Mouse (Mus musculus) heart, embryonic 12.5 days (tissue): ENCODE data around the gene Kiz. TPM values are rescaled to one million over a fixed set of nuclear protein-coding genes. Genes with fewer than 3 reads are reported as not detected.

Source experiments
- ATAC-seq: fragments of 200-750 bp; cut with Nextera tagmentation; 2 replicates; pipeline ENCODE4 v1.8.0; 2017; ENCODE audit warnings: moderate TSS enrichment, moderate library complexity; ENCODE audit not compliant: insufficient number of reproducible peaks, low FRiP score
- H3K27ac ChIP-seq: fragments of 300-500 bp; sonication (generic); 2 replicates; pipeline ENCODE4 v1.5.1; 2016; ENCODE audit warnings: mild to moderate bottlenecking, moderate library complexity; ENCODE audit not compliant: poor library complexity, severe bottlenecking
- H3K27me3 ChIP-seq: fragments of 300-500 bp; sonication (generic); replicated peaks from 2 replicates; pipeline ENCODE4 v1.6.1; 2016; ENCODE audit warnings: mild to moderate bottlenecking, moderate library complexity
- H3K36me3 ChIP-seq: fragments of 300-500 bp; sonication (generic); 2 replicates; pipeline ENCODE4 v1.6.1; 2016; ENCODE audit warnings: mild to moderate bottlenecking, moderate library complexity
- H3K4me1 ChIP-seq: fragments of 300-500 bp; sonication (generic); replicated peaks from 2 replicates; pipeline ENCODE4 v1.6.1; 2016; ENCODE audit warnings: mild to moderate bottlenecking
- H3K4me2 ChIP-seq: fragments of 300-500 bp; sonication (generic); 2 replicates; pipeline ENCODE4 v1.6.1; 2016; ENCODE audit warnings: mild to moderate bottlenecking, moderate library complexity
- H3K4me3 ChIP-seq: fragments of 300-500 bp; sonication (generic); 2 replicates; pipeline ENCODE4 v1.5.1; 2016; ENCODE audit warnings: mild to moderate bottlenecking
- H3K9ac ChIP-seq: fragments of 300-500 bp; sonication (generic); 2 replicates; pipeline ENCODE4 v1.6.1; 2016; ENCODE audit warnings: mild to moderate bottlenecking, moderate library complexity
- H3K9me3 ChIP-seq: fragments of 300-500 bp; sonication (generic); replicated peaks from 2 replicates; pipeline ENCODE4 v1.6.1; 2016; ENCODE audit warnings: mild to moderate bottlenecking, moderate library complexity
- WGBS: fragments of 180-500 bp; shearing (Covaris S2); methylation state at CpG from one replicate; pipeline ENCODE4 v1.1.7; 2016; 5-methylcytosine and 5-hydroxymethylcytosine counted together
- polyA plus RNA-seq: library from polyadenylated mRNA; unstranded; fragments of >200 nt; fragmentation: Nextera tagmentation; extraction: Ambion mirVana; gene quantifications from 2 replicates; pipeline ENCODE4 v1.2.1, GENCODE M21; 2016

Gene Kiz
- 20.3 and 20.5 TPM in 2 replicates for polyA plus RNA-seq

DNA sequence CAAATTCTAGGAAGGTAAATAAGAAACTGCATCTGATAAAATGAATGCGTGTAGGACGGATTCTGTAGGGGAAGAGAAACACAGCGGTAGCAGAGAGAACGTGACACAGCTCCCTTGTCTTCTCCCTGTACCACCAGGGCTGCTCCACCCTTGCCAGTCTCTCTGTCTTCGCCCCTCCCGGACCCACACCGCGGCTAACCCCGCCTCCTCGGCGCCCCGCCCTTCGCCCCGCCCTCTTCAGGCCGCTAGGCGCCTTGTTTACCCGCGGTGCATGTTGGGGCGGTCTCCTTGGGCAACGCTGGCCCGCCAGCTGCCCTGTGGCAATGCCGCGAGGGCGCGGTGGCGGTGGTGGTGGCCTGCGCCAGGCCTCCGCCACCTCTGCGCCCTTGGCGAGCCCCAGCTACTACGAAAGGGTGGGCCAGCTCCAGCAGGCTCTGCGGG lies at the start of gene Kiz:
Gene Kiz, plus strand, starts transcription at position 266 of the 441 bp plus-strand sequence.
- H3K9me3 ChIP-seq = no peaks in the 10 kb centered on the region
- H3K4me1 ChIP-seq = no peaks in the 10 kb centered on the region
- peak within 1 kb of the TSS; percentile 82 for H3K4me2 ChIP-seq
- peak; percentile 100 for ATAC-seq
- no peaks in the 10 kb centered on the region for H3K27me3 ChIP-seq
- no peaks in the 10 kb centered on the region for H3K36me3 ChIP-seq
- under 1% methylated on average over 32 of the region's 32 CpGs for WGBS
- H3K27ac ChIP-seq = peak within 1 kb of the TSS; percentile 64
- peak within 1 kb of the TSS; percentile 83 for H3K4me3 ChIP-seq
- peak within 1 kb of the TSS; percentile 80 for H3K9ac ChIP-seq

GRCm38 (mm10) chr2:146809706-146810256 lies 45.9 kb upstream of the Kiz start:
- no peak for ATAC-seq
- H3K4me2 ChIP-seq = no peak overlapping the region
- WGBS = 85% methylated on average over 7 of the region's 7 CpGs
- H3K27me3 ChIP-seq = no peaks in the 10 kb centered on the region
- no peak overlapping the region for H3K9ac ChIP-seq
- no peak overlapping the region for H3K27ac ChIP-seq
- no peaks in the 10 kb centered on the region for H3K9me3 ChIP-seq
- no peak overlapping the region for H3K4me3 ChIP-seq
- peaks cover 5% of the 10 kb centered on the region; the same call in 1 of the 2 replicates for H3K4me1 ChIP-seq
- H3K36me3 ChIP-seq = no peaks in the 10 kb centered on the region

GRCm38 (mm10) chr2:146810695-146811094 lies 45.0 kb upstream of the Kiz start:
- no peak for ATAC-seq
- Histone ChIP-seq H3K4me3 (0 out of 2 replicates have a peak overlapping the region, but pooled peaks have one; percentile 17), H3K9me3 (no peaks in the 10 kb centered on the region), H3K9ac (no peak overlapping the region), H3K4me1 (peaks cover 5% of the 10 kb centered on the region; the same call in 1 of the 2 replicates), H3K27me3 (no peaks in the 10 kb centered on the region), H3K36me3 (no peaks in the 10 kb centered on the region), H3K27ac (no peak overlapping the region), H3K4me2 (no peak overlapping the region)
- WGBS = 61% methylated on average over 13 of the region's 13 CpGs

- no peaks in the 10 kb centered on the region for H3K27me3 ChIP-seq
- H3K9me3 ChIP-seq = no peaks in the 10 kb centered on the region
- no peaks in the 10 kb centered on the region for H3K36me3 ChIP-seq
- no peak overlapping the region for H3K4me2 ChIP-seq
- 86% methylated on average over 7 of the region's 7 CpGs for WGBS
- no peak overlapping the region for H3K4me3 ChIP-seq
- H3K4me1 ChIP-seq = no peaks in the 10 kb centered on the region
- no peak overlapping the region for H3K27ac ChIP-seq
- no peak overlapping the region for H3K9ac ChIP-seq
- no peak for ATAC-seq
Observed at GRCm38 (mm10) chr2:146814978-146815377, 40.7 kb upstream of the Kiz start.

DNA sequence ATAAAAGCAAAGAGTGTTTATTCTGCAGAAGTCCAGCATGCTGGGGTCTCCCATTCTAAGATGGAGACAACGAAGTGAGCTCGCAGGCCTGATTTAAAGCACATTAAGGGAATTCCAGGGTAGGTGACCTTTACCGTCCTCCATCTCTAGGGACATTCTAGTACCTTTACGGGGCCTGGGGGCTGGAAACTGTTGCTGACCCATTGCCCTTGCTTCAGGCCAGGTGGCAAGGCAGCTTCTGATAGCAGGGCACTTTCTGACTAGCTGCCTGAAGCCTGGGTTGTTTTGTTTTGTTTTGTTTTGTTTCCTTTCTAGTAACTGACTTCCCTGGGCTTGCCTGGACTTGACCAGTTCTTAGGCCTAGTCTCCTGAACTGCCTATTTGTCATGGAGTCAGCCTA lies 36.6 kb upstream of the Kiz start:
- no peaks in the 10 kb centered on the region for H3K9me3 ChIP-seq
- WGBS = 83% methylated on average over 4 of the region's 4 CpGs
- H3K27ac ChIP-seq = no peak overlapping the region
- no peak for ATAC-seq
- no peaks in the 10 kb centered on the region for H3K27me3 ChIP-seq
- no peaks in the 10 kb centered on the region for H3K36me3 ChIP-seq
- no peak overlapping the region for H3K4me2 ChIP-seq
- H3K4me1 ChIP-seq = peaks cover 11% of the 10 kb centered on the region
- no peak overlapping the region for H3K9ac ChIP-seq
- no peak overlapping the region for H3K4me3 ChIP-seq

DNA sequence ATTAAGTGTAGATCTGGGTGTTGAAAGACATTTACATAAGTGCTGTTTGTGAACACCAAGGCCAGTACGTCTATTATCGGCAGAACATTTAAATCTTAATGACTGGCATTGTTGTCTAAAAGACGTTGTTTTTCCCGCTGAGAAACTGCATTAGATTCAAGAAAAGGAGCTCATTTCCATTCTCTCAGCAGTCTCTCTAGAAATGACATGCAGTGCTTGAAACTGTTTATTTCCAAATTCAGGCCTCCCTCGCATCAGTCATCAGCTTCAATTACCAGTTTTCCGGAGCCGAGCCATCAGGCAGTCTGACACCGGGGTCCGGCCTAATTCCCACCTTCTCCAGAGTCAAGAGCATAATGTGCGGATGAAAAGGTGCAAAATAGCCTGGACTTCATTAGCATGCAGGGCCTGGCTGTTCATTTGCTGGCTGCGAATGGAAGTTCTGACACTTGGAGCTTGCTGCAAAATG lies 32.1 kb upstream of the Kiz start:
- Histone ChIP-seq H3K4me2 (peak overlapping the region; percentile 41), H3K36me3 (no peaks in the 10 kb centered on the region), H3K27me3 (peaks cover 19% of the 10 kb centered on the region), H3K4me3 (no peak overlapping the region), H3K4me1 (peaks cover 11% of the 10 kb centered on the region), H3K9me3 (no peaks in the 10 kb centered on the region), H3K27ac (no peak overlapping the region), H3K9ac (no peak overlapping the region)
- ATAC-seq = no peak
- 31% methylated on average over 11 of the region's 11 CpGs for WGBS

DNA sequence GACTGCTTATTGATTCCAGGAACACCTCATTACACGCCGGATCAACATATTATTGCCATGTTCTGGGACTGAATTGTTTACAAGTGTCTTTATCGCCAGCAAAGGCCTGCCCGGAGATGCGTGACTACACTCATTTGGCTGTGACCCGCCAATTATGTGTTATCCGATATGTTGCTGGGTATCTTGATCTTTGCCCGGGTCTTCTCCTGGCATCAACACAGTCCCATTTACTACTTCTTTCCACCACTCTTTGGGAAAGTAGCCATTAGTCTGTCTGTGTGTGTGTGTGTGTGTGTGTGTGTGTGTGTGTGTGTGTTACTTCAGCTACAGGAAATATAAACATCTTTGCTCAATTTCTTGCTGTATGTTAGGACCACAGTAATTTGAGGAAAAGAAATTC lies 31.6 kb upstream of the Kiz start:
- no peak for ATAC-seq
- no peak overlapping the region for H3K9ac ChIP-seq
- no peak overlapping the region for H3K4me3 ChIP-seq
- no peaks in the 10 kb centered on the region for H3K9me3 ChIP-seq
- H3K4me2 ChIP-seq = peak overlapping the region; percentile 41
- peaks cover 24% of the 10 kb centered on the region for H3K27me3 ChIP-seq
- H3K27ac ChIP-seq = no peak overlapping the region
- WGBS = 59% methylated on average over 8 of the region's 8 CpGs
- H3K36me3 ChIP-seq = no peaks in the 10 kb centered on the region
- H3K4me1 ChIP-seq = peaks cover 11% of the 10 kb centered on the region

DNA sequence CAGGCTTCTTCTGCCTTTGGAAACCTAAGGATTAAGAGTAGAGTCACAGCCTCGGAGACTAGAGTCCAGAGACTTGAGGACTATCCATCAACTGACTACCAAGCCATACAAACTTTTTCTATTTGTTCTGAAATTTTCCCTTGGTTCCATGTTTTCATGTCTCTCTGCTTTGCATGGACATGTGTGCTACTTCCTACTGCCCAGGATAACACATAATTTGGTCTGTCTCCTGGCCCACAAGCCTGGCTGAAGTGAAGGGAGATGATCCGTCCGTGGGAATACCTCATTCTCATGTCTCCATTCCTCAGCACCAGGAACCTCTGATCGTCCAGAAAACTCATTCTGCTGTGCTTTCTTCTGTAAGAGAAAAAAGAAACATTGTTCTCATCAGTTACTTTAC lies 27.7 kb upstream of the Kiz start:
- H3K4me1 ChIP-seq = peaks cover 9% of the 10 kb centered on the region
- H3K4me3 ChIP-seq = no peak overlapping the region
- 71% methylated on average over 4 of the region's 4 CpGs for WGBS
- H3K36me3 ChIP-seq = no peaks in the 10 kb centered on the region
- H3K4me2 ChIP-seq = no peak overlapping the region
- no peak overlapping the region for H3K27ac ChIP-seq
- H3K9me3 ChIP-seq = no peaks in the 10 kb centered on the region
- ATAC-seq = no peak
- no peak overlapping the region for H3K9ac ChIP-seq
- H3K27me3 ChIP-seq = peaks cover 52% of the 10 kb centered on the region

DNA sequence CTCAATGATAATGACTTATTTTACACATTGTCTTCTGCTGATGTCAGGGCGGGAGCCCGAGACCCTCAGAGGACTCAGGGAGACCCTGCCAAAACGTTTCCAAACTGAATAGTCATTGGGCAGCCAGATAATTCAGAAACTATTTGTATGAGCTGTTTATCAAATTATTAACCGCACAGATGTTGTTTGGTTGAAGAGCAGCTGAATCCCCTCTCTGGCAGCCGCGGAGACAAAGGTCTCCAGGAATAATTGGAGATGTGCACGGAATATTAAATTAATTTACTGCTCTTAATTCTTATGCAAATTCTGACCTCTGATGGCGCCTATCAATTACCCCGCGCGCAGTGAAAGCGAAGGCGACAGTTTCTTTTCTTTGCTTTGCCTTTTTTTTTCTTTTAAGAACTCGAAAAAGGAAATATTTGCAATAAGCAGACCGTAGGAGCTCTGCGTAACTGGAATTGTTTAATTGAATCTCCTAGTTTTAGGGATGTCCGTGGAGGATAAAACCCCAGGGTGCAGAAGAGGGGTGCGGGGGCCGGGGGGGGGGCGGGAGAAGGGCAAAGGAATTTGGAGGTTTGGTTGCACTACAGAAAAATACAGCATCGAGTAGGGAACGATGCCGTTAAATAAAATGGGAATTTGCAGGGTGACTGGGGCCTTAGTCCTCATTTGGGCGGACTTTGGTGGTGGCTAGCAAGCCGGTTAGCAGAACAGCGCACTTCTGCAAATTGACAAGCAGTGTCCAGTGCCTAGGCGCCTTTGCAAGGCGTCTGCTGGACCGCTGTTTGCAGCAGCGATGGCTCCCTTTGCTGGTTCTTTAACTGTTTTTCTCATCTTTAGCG lies 22.2 kb upstream of the Kiz start:
- Histone ChIP-seq H3K27me3 (peaks cover 84% of the 10 kb centered on the region), H3K4me1 (peaks cover 17% of the 10 kb centered on the region), H3K9ac (no peak overlapping the region), H3K9me3 (no peaks in the 10 kb centered on the region), H3K36me3 (no peaks in the 10 kb centered on the region), H3K27ac (no peak overlapping the region), H3K4me3 (peak overlapping the region; percentile 17), H3K4me2 (peak overlapping the region; percentile 62)
- ATAC-seq = no peak
- WGBS = 5% methylated on average over 31 of the region's 31 CpGs

GRCm38 (mm10) chr2:146834064-146834313 lies 21.7 kb upstream of the Kiz start:
- no peaks in the 10 kb centered on the region for H3K9me3 ChIP-seq
- ATAC-seq = no peak
- peak overlapping the region; percentile 62 for H3K4me2 ChIP-seq
- H3K36me3 ChIP-seq = no peaks in the 10 kb centered on the region
- H3K9ac ChIP-seq = no peak overlapping the region
- H3K4me3 ChIP-seq = peak overlapping the region; percentile 40
- peaks cover 85% of the 10 kb centered on the region for H3K27me3 ChIP-seq
- H3K27ac ChIP-seq = no peak overlapping the region
- H3K4me1 ChIP-seq = peaks cover 21% of the 10 kb centered on the region
- WGBS = under 1% methylated on average over 5 of the region's 5 CpGs

GRCm38 (mm10) chr2:146834314-146835201 lies 21.1 kb upstream of the Kiz start:
- WGBS = under 1% methylated on average over 63 of the region's 63 CpGs
- peaks cover 27% of the 10 kb centered on the region for H3K4me1 ChIP-seq

More at GRCm38 (mm10) chr2:146834314-146835201, 21.1 kb upstream of the Kiz start:
- Histone ChIP-seq H3K4me2 (peak overlapping the region; percentile 62), H3K4me3 (peak overlapping the region; percentile 40), H3K9me3 (no peaks in the 10 kb centered on the region), H3K27ac (no peak overlapping the region), H3K27me3 (peaks cover 87% of the 10 kb centered on the region), H3K9ac (no peak overlapping the region), H3K36me3 (no peaks in the 10 kb centered on the region)
- peak; percentile 47; the same call in 1 of the 2 replicates for ATAC-seq
